ENCODE assay signal across 8 mouse cellular contexts in genomic region chr10:75643741-75644343, GRCm38 (mm10). TPM values are rescaled to one million over a fixed set of nuclear protein-coding genes. Genes with fewer than 3 reads are reported as not detected.
DNase-seq lines count a peak whose midpoint lies in the region; ATAC-seq lines count a peak whose summit lies in the region.

Susd2 (minus strand) TSS chr10:75644008.

- H3K27me3 ChIP-seq in embryonic facial prominence, embryonic 15.5 days = no peaks in the 10 kb centered on the region
- H3K27me3 ChIP-seq in liver, embryonic 12.5 days (replicated peaks) = no peaks in the 10 kb centered on the region

- 6% methylated on average over 11 of the region's 11 CpGs for WGBS in embryonic facial prominence, embryonic 15.5 days
- WGBS in liver, embryonic 12.5 days (ENCODE audit: insufficient replicate concordance) = 15% methylated on average over 11 of the region's 11 CpGs

- H3K9me3 ChIP-seq in embryonic facial prominence, embryonic 15.5 days (replicated peaks) = no peaks in the 10 kb centered on the region
- no peaks in the 10 kb centered on the region for H3K9me3 ChIP-seq in liver, embryonic 12.5 days (replicated peaks)

- no peak within 1 kb of the TSS for H3K4me3 ChIP-seq in embryonic facial prominence, embryonic 15.5 days (replicated peaks)
- no peak within 1 kb of the TSS for H3K4me3 ChIP-seq in liver, embryonic 12.5 days

- H3K36me3 ChIP-seq in embryonic facial prominence, embryonic 15.5 days = peaks cover 27% of the 10 kb centered on the region
- H3K36me3 ChIP-seq in liver, embryonic 12.5 days = peaks cover 34% of the 10 kb centered on the region

- H3K27ac ChIP-seq in embryonic facial prominence, embryonic 15.5 days (replicated peaks) = no peak within 1 kb of the TSS
- H3K27ac ChIP-seq in liver, embryonic 12.5 days = no peak within 1 kb of the TSS; the same call in 1 of the 2 replicates

- DNase-seq in adrenal gland, adult 18-20 months (ENCODE audit: low spot score in 2 of 2) = peak; percentile 38 to 43
- no peak for DNase-seq in adrenal gland, adult 8-10 months
- peak; percentile 95 for DNase-seq in brain, adult 2 months (ENCODE audit: low read depth, low spot score)
- peak; percentile 77 for DNase-seq in induced T-regulatory cell, adult 2 months (ENCODE audit: low read depth)
- peak; percentile 59 for DNase-seq in neural tube, embryonic 10.5 days (ENCODE audit: extremely low spot score, low spot score)
- DNase-seq in thymus, postnatal 4 days = peak; percentile 90

- peaks cover 15% of the 10 kb centered on the region for H3K4me1 ChIP-seq in embryonic facial prominence, embryonic 15.5 days
- peaks cover 22% of the 10 kb centered on the region for H3K4me1 ChIP-seq in liver, embryonic 12.5 days

- H3K4me2 ChIP-seq in embryonic facial prominence, embryonic 15.5 days (replicated peaks) = 0 out of 2 replicates have a peak within 1 kb of the TSS, but pooled peaks have one; percentile 17
- peak within 1 kb of the TSS; percentile 41 for H3K4me2 ChIP-seq in liver, embryonic 12.5 days

- peak; percentile 44; the same call in 1 of the 2 replicates for ATAC-seq in embryonic facial prominence, embryonic 15.5 days (ENCODE audit: insufficient number of reproducible peaks, low FRiP score, low TSS enrichment, low read depth)
- ATAC-seq in liver, embryonic 12.5 days = peak; percentile 77

- H3K9ac ChIP-seq in embryonic facial prominence, embryonic 15.5 days = no peak within 1 kb of the TSS
- no peak within 1 kb of the TSS for H3K9ac ChIP-seq in liver, embryonic 12.5 days

RNA-seq across cellular contexts. Expression of gene Susd2, which starts in this region (rescaled TPM):
- total RNA-seq in adrenal gland, adult 18-20 months (2021) = 10 to 100 TPM; 10.4 to 10.7 TPM
- 10 to 100 TPM in 2 of 4 experiments, 1 to 10 TPM in 2; 9.4 to 15.1 (median 11.5) TPM for total RNA-seq in adrenal gland, adult 8-10 months (2022)
- polyA plus RNA-seq in embryonic facial prominence, embryonic 15.5 days (2015; fragmentation: Nextera tagmentation; extraction: Ambion mirVana) = 9.0 and 10.1 TPM in 2 replicates
- 0.69 and 1.1 TPM in 2 replicates for polyA plus RNA-seq in liver, embryonic 12.5 days (2016; fragmentation: Nextera tagmentation; extraction: Ambion mirVana)
